Mouse (Mus musculus): ENCODE data around the gene Cbr4.

The Cbr4 gene

GRCm38 (mm10) chr8:61550006-61550748 lies 62.6 kb downstream of the Cbr4 start:
- no peak for DNase-seq (ENCODE audit: low spot score)

- no peak for DNase-seq (ENCODE audit: low spot score)
Observed at GRCm38 (mm10) chr8:61552221-61552620, 64.7 kb downstream of the Cbr4 start.

GRCm38 (mm10) chr8:61552755-61553402 lies 65.3 kb downstream of the Cbr4 start:
- no peak for DNase-seq (ENCODE audit: low spot score)

GRCm38 (mm10) chr8:61555343-61555742 lies 67.8 kb downstream of the Cbr4 start:
- no peak for DNase-seq (ENCODE audit: low spot score)

- DNase-seq (ENCODE audit: low spot score), result no peak
Observed at GRCm38 (mm10) chr8:61556219-61556618, 68.7 kb downstream of the Cbr4 start.
